Mouse (Mus musculus) liver, embryonic 16.5 days (tissue): ENCODE results near the gene Gm3402. TPM values are rescaled to one million over a fixed set of nuclear protein-coding genes. Genes with fewer than 3 reads are reported as not detected.
"Not testable (repeated sequence)": the region's sequence is repeated elsewhere in the genome, so short reads cannot be mapped to it uniquely, and the experiment has no call there.

Experiments used
- ATAC-seq: fragments of 200-750 bp; cut with Nextera tagmentation; 2 replicates; pipeline ENCODE4 v1.8.0; 2017; ENCODE audit warnings: low read depth, mild to moderate bottlenecking, moderate number of reproducible peaks, moderate library complexity
- H3K27ac ChIP-seq: fragments of 300-500 bp; sonication (generic); 2 replicates; pipeline ENCODE4 v1.5.1; 2014; ENCODE audit warnings: mild to moderate bottlenecking, low read length
- H3K27me3 ChIP-seq: fragments of 300-500 bp; sonication (generic); 2 replicates; pipeline ENCODE4 v1.6.1; 2014; ENCODE audit warnings: low read depth, low read length, mixed read lengths; ENCODE audit not compliant: control insufficient read depth, insufficient read depth
- H3K36me3 ChIP-seq: fragments of 300-500 bp; sonication (generic); 2 replicates; pipeline ENCODE4 v1.6.1; 2014; ENCODE audit warnings: mild to moderate bottlenecking; ENCODE audit not compliant: control insufficient read depth, insufficient read depth
- H3K4me1 ChIP-seq: fragments of 300-500 bp; sonication (generic); 2 replicates; pipeline ENCODE4 v1.6.1; 2014; ENCODE audit warnings: low read depth, low read length, mixed read lengths; ENCODE audit not compliant: control insufficient read depth
- H3K4me2 ChIP-seq: fragments of 300-500 bp; sonication (generic); 2 replicates; pipeline ENCODE4 v1.6.1; 2014; ENCODE audit warnings: low read depth, low read length, mixed read lengths
- H3K4me3 ChIP-seq: fragments of 300-500 bp; sonication (generic); 2 replicates; pipeline ENCODE4 v1.5.1; 2014; ENCODE audit warnings: low read depth, mild to moderate bottlenecking, low read length
- H3K9ac ChIP-seq: fragments of 300-500 bp; sonication (generic); 2 replicates; pipeline ENCODE4 v1.6.1; 2014; ENCODE audit warnings: low read depth, low read length
- H3K9me3 ChIP-seq: fragments of 300-500 bp; sonication (generic); replicated peaks from 2 replicates; pipeline ENCODE4 v1.6.1; 2016; ENCODE audit warnings: low read length; ENCODE audit not compliant: control insufficient read depth
- WGBS: fragments of 180-500 bp; shearing (Covaris S2); extraction: QIAGEN DNeasy Blood & Tissue Kit; methylation state at CpG from one replicate; pipeline ENCODE4 v1.1.7; 2014; ENCODE audit not compliant: insufficient replicate concordance; 5-methylcytosine and 5-hydroxymethylcytosine counted together
- polyA plus RNA-seq: library from polyadenylated mRNA; unstranded; fragments of >200 nt; fragmentation: Nextera tagmentation; extraction: Ambion mirVana; gene quantifications from 2 replicates; pipeline ENCODE4 v1.2.1, GENCODE M21; 2015

The Gm3402 gene
- polyA plus RNA-seq, 1 experiment from 2014 or later: not detected

DNA sequence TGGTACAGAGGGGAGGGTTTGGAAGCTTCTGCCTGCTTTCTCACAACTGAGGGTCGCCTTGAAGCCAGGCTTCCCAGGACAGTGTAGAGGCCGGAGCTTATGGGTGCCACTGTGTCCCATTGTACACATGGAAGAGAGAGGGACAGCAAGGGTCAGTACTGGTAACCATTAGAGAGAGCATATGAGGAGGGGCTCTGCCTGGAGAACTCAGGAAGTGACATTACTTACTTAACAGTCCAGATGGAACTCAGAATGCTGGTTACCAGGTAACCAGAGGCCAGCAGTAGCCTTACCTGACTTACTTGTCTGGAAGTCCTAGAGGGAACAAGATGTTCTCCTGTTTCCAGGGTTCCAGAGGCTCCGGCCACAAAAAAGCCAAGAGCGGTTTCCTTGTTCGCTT lies 11.8 kb upstream of the Gm3402 start, which contains the start of gene 4930449I24Rik:
4930449I24Rik (plus strand) TSS at position 301 of the 400 bp plus-strand sequence.
- H3K27me3 ChIP-seq, H3K9ac ChIP-seq, H3K4me1 ChIP-seq, ATAC-seq, H3K27ac ChIP-seq, H3K4me3 ChIP-seq, H3K9me3 ChIP-seq, H3K4me2 ChIP-seq, H3K36me3 ChIP-seq: not testable (repeated sequence)
- WGBS: no CpG with 5 or more reads among the region's 5 CpGs

DNA sequence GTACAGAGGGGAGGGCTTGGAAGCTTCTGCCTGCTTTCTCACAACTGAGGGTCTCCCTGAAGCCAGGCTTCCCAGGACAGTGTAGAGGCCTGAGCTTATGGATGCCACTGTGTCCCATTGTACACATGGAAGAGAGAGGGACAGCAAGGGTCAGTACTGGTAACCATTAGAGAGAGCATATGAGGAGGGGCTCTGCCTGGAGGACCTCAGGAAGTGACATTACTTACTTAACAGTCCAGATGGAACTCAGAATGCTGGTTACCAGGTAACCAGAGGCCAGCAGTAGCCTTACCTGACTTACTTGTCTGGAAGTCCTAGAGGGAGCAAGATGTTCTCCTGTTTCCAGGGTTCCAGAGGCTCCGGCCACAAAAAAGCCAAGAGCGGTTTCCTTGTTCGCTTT lies 11.6 kb downstream of the Gm3402 start, which contains the start of gene Gm3404:
Gm3404 (plus strand) TSS at position 301 of the 400 bp plus-strand sequence.
- H3K27me3 ChIP-seq, H3K4me3 ChIP-seq, H3K4me2 ChIP-seq, H3K27ac ChIP-seq, H3K9ac ChIP-seq, ATAC-seq, H3K4me1 ChIP-seq, H3K9me3 ChIP-seq, H3K36me3 ChIP-seq: not testable (repeated sequence)
- 79% methylated on average over 3 of the region's 3 CpGs for WGBS

DNA sequence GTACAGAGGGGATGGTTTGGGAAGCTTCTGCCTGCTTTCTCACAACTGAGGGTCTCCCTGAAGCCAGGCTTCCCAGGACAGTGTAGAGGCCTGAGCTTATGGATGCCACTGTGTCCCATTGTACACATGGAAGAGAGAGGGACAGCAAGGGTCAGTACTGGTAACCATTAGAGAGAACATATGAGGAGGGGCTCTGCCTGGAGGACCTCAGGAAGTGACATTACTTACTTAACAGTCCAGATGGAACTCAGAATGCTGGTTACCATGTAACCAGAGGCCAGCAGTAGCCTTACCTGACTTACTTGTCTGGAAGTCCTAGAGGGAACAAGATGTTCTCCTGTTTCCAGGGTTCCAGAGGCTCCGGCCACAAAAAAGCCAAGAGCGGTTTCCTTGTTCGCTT lies 23.4 kb downstream of the Gm3402 start, which contains the start of gene Gm3409:
Gm3409 (plus strand) TSS at position 301 of the 400 bp plus-strand sequence.
- not testable (repeated sequence) for ATAC-seq, H3K9me3 ChIP-seq, H3K27me3 ChIP-seq, H3K36me3 ChIP-seq, H3K4me2 ChIP-seq, H3K27ac ChIP-seq, H3K4me3 ChIP-seq, H3K4me1 ChIP-seq, H3K9ac ChIP-seq
- 89% methylated on average over 2 of the region's 3 CpGs for WGBS

DNA sequence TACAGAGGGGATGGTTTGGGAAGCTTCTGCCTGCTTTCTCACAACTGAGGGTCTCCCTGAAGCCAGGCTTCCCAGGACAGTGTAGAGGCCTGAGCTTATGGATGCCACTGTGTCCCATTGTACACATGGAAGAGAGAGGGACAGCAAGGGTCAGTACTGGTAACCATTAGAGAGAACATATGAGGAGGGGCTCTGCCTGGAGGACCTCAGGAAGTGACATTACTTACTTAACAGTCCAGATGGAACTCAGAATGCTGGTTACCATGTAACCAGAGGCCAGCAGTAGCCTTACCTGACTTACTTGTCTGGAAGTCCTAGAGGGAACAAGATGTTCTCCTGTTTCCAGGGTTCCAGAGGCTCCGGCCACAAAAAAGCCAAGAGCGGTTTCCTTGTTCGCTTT lies 41.9 kb downstream of the Gm3402 start, which contains the start of gene Gm3415:
Gm3415 (plus strand) TSS at position 301 of the 400 bp plus-strand sequence.
- H3K27me3 ChIP-seq, H3K4me2 ChIP-seq, H3K27ac ChIP-seq, H3K36me3 ChIP-seq, ATAC-seq, H3K4me3 ChIP-seq, H3K9me3 ChIP-seq, H3K4me1 ChIP-seq, H3K9ac ChIP-seq: not testable (repeated sequence)
- no CpG with 5 or more reads among the region's 3 CpGs for WGBS

DNA sequence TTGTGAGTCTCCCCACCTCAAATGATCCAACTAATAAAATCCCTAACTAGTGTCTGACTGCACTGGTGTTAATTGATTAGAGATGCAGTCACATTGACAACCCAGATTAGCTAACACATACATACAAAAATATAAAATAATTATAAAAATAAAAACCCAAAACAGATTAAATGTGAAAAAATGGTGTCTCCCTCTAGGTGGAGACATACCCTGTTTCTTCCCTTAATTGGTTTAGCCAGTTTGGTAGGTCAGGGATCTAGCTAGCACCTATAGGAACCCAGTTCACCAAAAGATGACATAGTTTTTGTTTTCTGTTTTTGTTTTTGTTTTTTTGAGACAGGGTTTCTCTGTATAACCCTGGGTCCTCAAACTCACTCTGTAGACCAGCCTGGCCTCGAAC lies 50.3 kb downstream of the Gm3402 start:
- 57% methylated on average over 1 of the region's 1 CpGs for WGBS
- Histone ChIP-seq H3K36me3 (no peaks in the 10 kb centered on the region), H3K4me3 (no peak overlapping the region), H3K27ac (no peak overlapping the region), H3K9me3 (no peaks in the 10 kb centered on the region), H3K9ac (no peak overlapping the region), H3K4me2 (no peak overlapping the region), H3K4me1 (no peaks in the 10 kb centered on the region), H3K27me3 (no peaks in the 10 kb centered on the region)
- no peak for ATAC-seq

Other genes with a start within 250 kb of the Gm3402 start
- 0.04 and 0.05 TPM in 2 replicates for gene Wasf3, start 129.1 kb upstream of the Gm3402 start, polyA plus RNA-seq
- not detected in 2 replicates for gene Gm6408, start 32.2 kb upstream of the Gm3402 start, polyA plus RNA-seq
- not detected in 2 replicates for gene Gm6370, start 22.8 kb upstream of the Gm3402 start, polyA plus RNA-seq
- gene 4930449I24Rik, start 11.7 kb upstream of the Gm3402 start, polyA plus RNA-seq: not detected in 2 replicates
- gene Gm3404, start 11.7 kb downstream of the Gm3402 start, polyA plus RNA-seq: not detected in 2 replicates
- not detected in 2 replicates for gene Gm3409, start 23.5 kb downstream of the Gm3402 start, polyA plus RNA-seq
- not detected in 2 replicates for gene Gm3415, start 42.0 kb downstream of the Gm3402 start, polyA plus RNA-seq
- 0.13 and 0.20 TPM in 2 replicates for gene Gpr12, start 71.1 kb downstream of the Gm3402 start, polyA plus RNA-seq